Mouse (Mus musculus) liver, adult 2 months (tissue): ENCODE results near the gene Ttl. TPM values are rescaled to one million over a fixed set of nuclear protein-coding genes. Genes with fewer than 3 reads are reported as not detected.

Experiments used
- DNase-seq: peaks from one replicate; pipeline ENCODE4 v3.0.0-alpha.2; 2011; ENCODE audit warnings: low read depth, low spot score; ENCODE audit errors: extremely low read depth
- H3K27ac ChIP-seq: fragments of 200-500 bp; replicated peaks from 2 replicates; pipeline ENCODE4 v1.5.1; 2012; ENCODE audit warnings: low read depth, mild to moderate bottlenecking, control low read depth, inconsistent platforms, low read length; ENCODE audit not compliant: insufficient read depth
- H3K27me3 ChIP-seq: fragments of 200-500 bp; 2 replicates; pipeline ENCODE4 v1.6.1; 2012; ENCODE audit warnings: mild to moderate bottlenecking, moderate library complexity, low read length, inconsistent platforms; ENCODE audit not compliant: control insufficient read depth, insufficient read depth
- H3K36me3 ChIP-seq: fragments of 200-500 bp; 2 replicates; pipeline ENCODE4 v1.6.1; 2012; ENCODE audit warnings: low read length, inconsistent platforms; ENCODE audit not compliant: control insufficient read depth, insufficient read depth
- H3K4me1 ChIP-seq: fragments of 200-500 bp; 2 replicates; pipeline ENCODE4 v1.6.1; 2011; ENCODE audit warnings: low read length; ENCODE audit not compliant: control insufficient read depth, insufficient read depth
- H3K4me3 ChIP-seq: fragments of 200-500 bp; 2 replicates; pipeline ENCODE4 v1.5.1; 2011; ENCODE audit warnings: low read depth, mild to moderate bottlenecking, control low read depth, low read length, moderate library complexity; ENCODE audit not compliant: insufficient read depth
- H3K79me2 ChIP-seq: fragments of 200-500 bp; 2 replicates; pipeline ENCODE4 v1.6.1; 2012; ENCODE audit warnings: inconsistent platforms, mild to moderate bottlenecking, low read length, moderate library complexity; ENCODE audit not compliant: control insufficient read depth, insufficient read depth
- H3K9ac ChIP-seq: fragments of 200-500 bp; 2 replicates; pipeline ENCODE4 v1.6.1; 2012; ENCODE audit warnings: low read depth, mild to moderate bottlenecking, control low read depth, inconsistent platforms, low read length
- CTCF ChIP-seq: fragments of 200-500 bp; IDR thresholded peaks from 2 replicates; pipeline ENCODE4 v1.5.1; 2011; ENCODE audit warnings: low read depth, low read length, control low read depth
- POLR2A ChIP-seq: fragments of 200-500 bp; IDR thresholded peaks from 2 replicates; pipeline ENCODE4 v1.6.1; 2011; ENCODE audit warnings: low read length, control low read depth; ENCODE audit not compliant: insufficient read depth; ENCODE audit errors: extremely low read depth
- WGBS: fragments of 180-500 bp; shearing (Covaris S2); methylation state at CpG from one replicate; pipeline ENCODE4 v1.1.7; 2018; 5-methylcytosine and 5-hydroxymethylcytosine counted together
- polyA plus RNA-seq: library from polyadenylated mRNA; depleted of rRNA; stranded (reverse); fragments of >200 nt; gene quantifications from 2 replicates; pipeline ENCODE4 v1.2.3, GENCODE M21; 2012
- total RNA-seq: library from RNA; depleted of rRNA; stranded (reverse); fragments of >200 nt; gene quantifications from 2 replicates; pipeline ENCODE4 v1.2.3, GENCODE M21; 2014

Ttl gene
- total and polyA plus RNA-seq, 2 experiments, result 2.4 to 3.8 TPM

DNA sequence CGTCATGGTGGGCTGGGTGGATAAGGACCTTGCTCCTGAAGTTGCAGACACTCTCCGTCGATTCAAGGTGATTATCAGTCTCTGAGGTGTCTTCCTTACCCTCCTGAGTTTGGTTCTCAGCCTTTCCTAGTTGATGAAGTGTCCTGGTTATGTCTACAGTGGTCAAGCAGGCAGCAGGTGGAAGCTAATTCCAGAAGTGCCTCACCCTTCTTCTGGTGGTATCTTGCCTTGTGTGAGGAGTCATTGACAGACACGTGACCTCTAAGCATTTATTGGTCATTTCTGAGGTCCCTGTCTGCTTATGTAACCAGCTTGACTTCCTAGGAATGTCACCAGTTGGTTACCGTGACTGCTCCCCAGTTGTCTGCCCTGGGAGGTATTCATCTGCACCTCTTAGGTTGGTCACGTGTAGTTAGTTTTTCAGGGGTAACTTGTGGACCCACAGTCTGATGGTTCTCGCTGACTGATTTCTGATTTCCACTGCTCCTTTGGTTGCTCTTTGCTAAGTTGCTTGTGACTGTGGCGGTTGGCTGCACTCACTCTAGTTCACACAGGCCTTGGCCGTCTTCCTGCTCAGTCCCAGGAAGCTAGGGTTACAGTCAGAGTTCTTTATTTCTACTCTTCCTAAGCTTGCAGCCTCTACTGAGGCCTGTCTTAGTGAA lies 50.1 kb downstream of the Ttl start:
- Histone ChIP-seq H3K27me3 (no peaks in the 10 kb centered on the region), H3K9ac (no peak overlapping the region), H3K4me3 (no peak overlapping the region), H3K36me3 (peaks cover 72% of the 10 kb centered on the region), H3K4me1 (no peaks in the 10 kb centered on the region), H3K27ac (no peak overlapping the region), H3K79me2 (no peaks in the 10 kb centered on the region)
- DNase-seq, result no peak
- TF ChIP-seq CTCF (no peak), POLR2A (no peak)
- WGBS, result 96% methylated on average over 9 of the region's 9 CpGs

DNA sequence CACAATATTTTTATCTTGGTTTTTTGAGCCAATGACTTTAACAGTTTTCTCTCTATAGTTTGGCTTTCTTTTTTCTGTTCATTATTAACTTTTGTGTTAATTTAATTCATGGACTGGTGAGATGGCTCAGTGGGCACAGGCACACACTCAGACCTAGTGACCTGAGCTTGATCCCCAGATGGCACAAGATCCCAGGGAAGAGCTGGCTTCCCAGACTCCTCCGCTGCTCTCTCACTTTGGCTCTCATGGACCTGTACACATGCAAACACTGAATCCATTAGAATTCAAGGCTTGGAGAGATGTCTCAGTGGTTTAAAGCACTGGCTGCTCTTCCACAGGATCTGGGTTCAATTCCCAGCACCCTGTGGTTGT lies 50.6 kb downstream of the Ttl start:
- H3K9ac ChIP-seq, result no peak overlapping the region
- no peaks in the 10 kb centered on the region for H3K79me2 ChIP-seq
- H3K27me3 ChIP-seq, result no peaks in the 10 kb centered on the region
- H3K4me3 ChIP-seq, result no peak overlapping the region
- no peak for DNase-seq
- H3K36me3 ChIP-seq, result peaks cover 72% of the 10 kb centered on the region
- TF ChIP-seq POLR2A (no peak), CTCF (no peak)
- no peaks in the 10 kb centered on the region for H3K4me1 ChIP-seq
- 100% methylated on average over 1 of the region's 1 CpGs for WGBS
- no peak overlapping the region for H3K27ac ChIP-seq

DNA sequence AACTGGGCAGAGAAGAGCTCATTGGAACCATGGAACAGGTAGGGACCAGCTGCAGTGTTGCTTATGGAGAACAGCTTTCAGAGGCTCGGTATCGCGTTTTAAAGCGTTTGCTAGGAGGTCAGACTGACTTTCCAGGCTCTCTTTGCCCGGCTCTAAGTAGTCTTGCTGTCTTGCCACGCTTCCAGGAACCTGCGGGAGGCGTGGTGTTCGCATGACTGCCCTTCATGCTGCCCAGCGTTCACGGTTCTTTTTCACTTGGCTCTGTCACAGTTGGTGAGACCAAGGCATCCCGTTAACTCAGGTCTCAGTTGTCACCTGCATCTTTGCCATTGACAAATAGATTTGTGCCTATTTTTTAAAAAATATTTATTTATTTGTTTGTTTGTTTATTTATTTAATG lies 52.3 kb downstream of the Ttl start:
- Histone ChIP-seq H3K4me1 (no peaks in the 10 kb centered on the region), H3K79me2 (no peaks in the 10 kb centered on the region), H3K36me3 (peaks cover 67% of the 10 kb centered on the region), H3K27me3 (no peaks in the 10 kb centered on the region), H3K9ac (no peak overlapping the region), H3K4me3 (no peak overlapping the region), H3K27ac (no peak overlapping the region)
- DNase-seq, result no peak
- WGBS, result 98% methylated on average over 12 of the region's 12 CpGs
- TF ChIP-seq POLR2A (no peak), CTCF (no peak)

DNA sequence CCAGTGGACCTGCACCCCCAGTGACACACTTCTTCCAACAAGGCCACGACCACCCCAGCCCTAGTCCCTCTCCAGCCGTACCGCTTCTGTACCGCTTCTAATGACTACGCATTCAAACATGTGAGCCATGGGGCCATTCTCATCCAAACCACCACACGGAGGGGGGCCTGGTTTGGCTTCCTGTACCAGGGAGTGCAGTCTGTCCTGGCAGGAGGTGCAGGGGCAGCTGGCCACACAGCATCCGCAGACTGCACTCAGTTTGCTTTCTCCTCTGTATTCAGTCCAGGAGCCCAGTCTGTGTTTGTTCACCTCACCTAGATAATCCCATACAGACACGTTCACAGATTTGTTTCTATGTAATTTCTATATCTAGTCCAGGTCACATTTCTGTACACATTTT lies 56.2 kb downstream of the Ttl start:
- Histone ChIP-seq H3K4me1 (no peaks in the 10 kb centered on the region), H3K4me3 (no peak overlapping the region), H3K27me3 (no peaks in the 10 kb centered on the region), H3K27ac (no peak overlapping the region), H3K9ac (no peak overlapping the region), H3K36me3 (peaks cover 52% of the 10 kb centered on the region), H3K79me2 (no peaks in the 10 kb centered on the region)
- no peak for TF ChIP-seq CTCF
- no peak for TF ChIP-seq POLR2A
- whole genome bisulfite sequencing, result 98% methylated on average over 8 of the region's 8 CpGs
- DNase-seq, result no peak

DNA sequence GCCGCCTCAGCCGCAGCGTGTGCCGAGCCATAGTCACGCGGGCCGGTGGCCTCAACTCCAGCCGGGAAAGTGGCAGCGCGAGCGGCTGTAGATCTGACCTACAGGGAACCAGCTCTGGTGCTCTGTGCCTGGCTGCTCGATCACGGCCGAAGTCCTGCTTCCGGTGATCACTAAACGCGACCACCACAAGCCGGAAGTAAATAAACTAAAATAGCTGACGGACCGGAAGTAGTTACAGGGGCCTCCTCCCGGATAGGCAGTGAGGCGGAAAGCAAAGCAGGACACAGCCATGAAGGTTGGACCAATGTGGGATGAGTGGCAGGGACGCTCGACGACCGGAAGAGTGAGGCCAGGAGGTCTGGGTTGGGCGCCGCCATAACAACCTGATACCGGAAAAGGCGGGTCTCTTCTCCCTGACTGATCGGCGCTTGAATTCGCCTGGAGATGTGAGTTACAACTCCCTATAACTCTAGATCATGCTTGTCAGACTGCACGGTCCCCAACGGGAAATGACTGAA lies 63.7 kb downstream of the Ttl start, which contains the start of gene Chchd5:
Gene Chchd5 (plus strand): TSS at position 289 of the 518 bp plus-strand sequence.
- Histone ChIP-seq H3K4me1 (peaks cover 9% of the 10 kb centered on the region), H3K27ac (peak within 1 kb of the TSS; percentile 71), H3K9ac (peak within 1 kb of the TSS; percentile 86), H3K79me2 (no peaks in the 10 kb centered on the region), H3K4me3 (peak within 1 kb of the TSS; percentile 78), H3K27me3 (no peaks in the 10 kb centered on the region), H3K36me3 (peaks cover 16% of the 10 kb centered on the region)
- peak; percentile 97 for DNase-seq
- TF ChIP-seq POLR2A, result peak; percentile 89
- TF ChIP-seq CTCF, result no peak
- WGBS, result 1% methylated on average over 35 of the region's 35 CpGs

DNA sequence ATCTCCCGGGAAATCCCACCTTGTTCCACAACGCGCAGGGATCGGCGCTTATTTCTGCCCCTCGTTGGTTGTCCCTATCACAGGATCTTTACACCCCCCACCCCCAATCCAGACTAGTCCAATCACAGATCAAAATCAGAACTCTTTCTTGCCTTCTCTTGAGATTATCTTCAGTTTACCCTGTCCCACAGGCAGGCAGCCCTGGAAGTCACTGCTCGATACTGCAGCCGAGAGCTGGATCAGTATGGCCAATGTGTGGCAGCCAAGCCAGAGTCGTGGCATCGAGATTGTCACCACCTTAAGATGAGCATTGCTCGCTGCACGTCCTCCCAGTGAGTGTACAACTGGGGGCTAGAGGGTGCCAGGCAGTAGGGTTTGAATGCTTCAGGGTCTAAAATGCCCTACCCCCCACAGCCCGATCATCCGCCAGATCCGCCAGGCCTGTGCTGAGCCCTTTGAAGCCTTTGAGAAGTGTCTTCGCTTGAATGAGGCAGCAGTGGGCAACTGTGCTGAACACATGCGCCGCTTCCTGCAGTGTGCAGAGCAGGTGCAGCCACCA lies 64.3 kb downstream of the Ttl start:
- Histone ChIP-seq H3K4me1 (peaks cover 9% of the 10 kb centered on the region), H3K27ac (peak overlapping the region; percentile 40), H3K9ac (peak overlapping the region; percentile 62), H3K4me3 (peak overlapping the region; percentile 59), H3K36me3 (peaks cover 11% of the 10 kb centered on the region), H3K79me2 (no peaks in the 10 kb centered on the region), H3K27me3 (no peaks in the 10 kb centered on the region)
- WGBS, result 35% methylated on average over 18 of the region's 18 CpGs
- no peak for DNase-seq
- TF ChIP-seq POLR2A (no peak), CTCF (no peak)
